Mouse (Mus musculus) frontal cortex, postnatal 25 days (tissue): ENCODE data around the gene Adal.
A peak's percentile ranks its signal among the peaks of the same experiment; 100 is the strongest.
"Not testable (repeated sequence)": the region's sequence is repeated elsewhere in the genome, so short reads cannot be mapped to it uniquely, and the experiment has no call there.

Experiments
- DNase-seq, 2 experiments: peaks; one replicate each; pipeline ENCODE4 v3.0.0; 2022; ENCODE audit warnings: low spot score in 2 of 2

Adal gene

GRCm38 (mm10) chr2:121140018-121140882 lies at the start of gene Adal, which contains the start of gene Lcmt2:
Gene Adal, plus strand, starts transcription at chr2:121140428.
Gene Lcmt2, minus strand, starts transcription at chr2:121140653.
- DNase-seq, result peak; percentile 84 to 87

GRCm38 (mm10) chr2:121102051-121102450 lies 38.2 kb upstream of the Adal start:
- peak; percentile 61 to 65 for DNase-seq

GRCm38 (mm10) chr2:121105940-121106339 lies 34.3 kb upstream of the Adal start:
- DNase-seq, result no peak

- DNase-seq, result no peak
These were observed 30.5 kb upstream of the Adal start, which contains the start of gene Tgm7 for GRCm38 (mm10) chr2:121109695-121110094. Gene Tgm7, minus strand, starts transcription at chr2:121109795.

GRCm38 (mm10) chr2:121115418-121115817 lies 24.8 kb upstream of the Adal start:
- DNase-seq, result no peak

DNA sequence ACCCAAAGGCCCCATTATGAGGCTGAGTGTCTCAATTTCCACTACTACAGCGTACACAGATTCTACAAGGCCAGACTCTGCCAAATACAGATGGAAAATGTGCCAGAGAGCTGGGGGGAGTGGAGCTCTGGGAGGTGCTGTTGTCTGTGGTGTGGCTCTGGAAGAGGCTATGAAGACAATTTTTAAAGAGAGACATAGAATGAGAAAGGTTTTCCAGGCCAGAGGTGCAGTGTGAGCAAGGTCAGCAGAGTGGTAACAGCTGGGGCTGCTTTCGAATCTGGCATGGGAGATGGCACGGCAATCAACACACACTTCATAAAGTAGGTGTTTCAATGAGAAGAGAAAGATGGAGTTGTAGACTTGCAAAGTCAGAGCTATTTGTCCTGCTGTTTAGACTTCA lies 21.0 kb upstream of the Adal start:
- no peak for DNase-seq

GRCm38 (mm10) chr2:121126302-121126701 lies 13.9 kb upstream of the Adal start:
- not testable (repeated sequence) for DNase-seq

- DNase-seq, result no peak
These were observed 12.7 kb upstream of the Adal start for GRCm38 (mm10) chr2:121127536-121127935.

- no peak for DNase-seq
These were observed 11.2 kb upstream of the Adal start for GRCm38 (mm10) chr2:121128865-121129620.

GRCm38 (mm10) chr2:121132822-121133221 lies 7.4 kb upstream of the Adal start:
- no peak for DNase-seq

GRCm38 (mm10) chr2:121137371-121137770 lies 2.9 kb upstream of the Adal start:
- DNase-seq, result no peak

GRCm38 (mm10) chr2:121139266-121140017 lies 786 bp upstream of the Adal start:
- no peak for DNase-seq

DNA sequence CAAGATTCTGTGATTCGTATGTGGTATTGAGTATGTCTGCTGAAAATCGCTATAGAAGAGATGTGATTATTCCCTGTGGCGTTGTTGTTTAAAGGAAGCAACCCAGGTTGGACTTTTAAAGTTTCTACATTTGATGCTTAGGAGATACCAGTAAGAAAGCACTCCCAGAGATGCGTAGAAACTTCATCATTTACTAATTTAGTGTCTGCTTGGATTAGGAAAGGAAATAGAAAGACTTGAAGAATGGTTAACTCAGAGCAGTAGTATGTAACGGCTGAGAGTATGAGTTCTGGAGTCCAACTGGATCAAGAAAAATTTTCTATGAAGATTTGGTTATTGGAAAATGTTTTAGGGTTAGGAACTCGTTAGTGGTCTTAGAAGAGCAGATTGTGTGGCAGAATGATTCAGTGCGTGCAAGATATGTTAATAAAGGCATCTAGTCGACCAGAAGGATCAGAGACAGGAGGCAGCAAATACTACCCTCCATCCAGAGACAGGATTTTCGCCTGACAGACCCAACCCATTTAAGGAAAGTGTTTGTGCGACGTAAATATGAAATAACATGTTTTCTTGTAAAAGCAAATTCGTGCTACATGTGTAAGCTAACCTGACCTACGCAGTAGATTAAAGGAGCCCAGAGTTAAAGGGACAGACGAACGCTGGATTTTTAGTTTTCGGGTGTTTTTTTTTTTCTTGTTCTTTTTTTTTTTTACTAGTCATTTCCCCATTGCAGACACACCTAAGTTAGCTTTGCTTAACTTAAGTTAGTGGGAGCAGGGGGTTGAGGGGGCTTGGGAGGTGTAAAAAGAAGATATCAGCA lies 1.2 kb downstream of the Adal start:
- no peak for DNase-seq

- no peak for DNase-seq
These were observed 2.2 kb downstream of the Adal start for GRCm38 (mm10) chr2:121142415-121142814.

- no peak for DNase-seq
These were observed 9.5 kb downstream of the Adal start for GRCm38 (mm10) chr2:121149679-121150078.

DNA sequence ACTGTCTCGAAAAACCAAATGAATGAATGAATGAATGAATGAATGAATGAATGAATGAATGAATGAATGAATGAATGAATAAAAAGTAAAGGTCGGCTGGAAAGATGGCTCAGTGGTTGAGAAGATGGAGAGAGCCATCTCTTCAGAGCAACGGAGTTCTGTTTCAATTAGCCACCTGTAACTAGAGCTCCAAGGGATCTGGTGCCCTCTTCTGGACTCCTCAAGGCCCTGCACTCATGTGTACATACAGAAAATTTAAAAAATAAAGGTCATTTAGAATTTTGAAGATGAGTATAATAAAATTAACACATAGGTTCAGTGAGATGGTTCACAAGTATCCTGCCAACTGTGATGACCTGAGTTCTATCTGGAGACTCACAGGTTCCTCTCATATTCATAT lies 12.9 kb downstream of the Adal start:
- DNase-seq, result no peak

DNA sequence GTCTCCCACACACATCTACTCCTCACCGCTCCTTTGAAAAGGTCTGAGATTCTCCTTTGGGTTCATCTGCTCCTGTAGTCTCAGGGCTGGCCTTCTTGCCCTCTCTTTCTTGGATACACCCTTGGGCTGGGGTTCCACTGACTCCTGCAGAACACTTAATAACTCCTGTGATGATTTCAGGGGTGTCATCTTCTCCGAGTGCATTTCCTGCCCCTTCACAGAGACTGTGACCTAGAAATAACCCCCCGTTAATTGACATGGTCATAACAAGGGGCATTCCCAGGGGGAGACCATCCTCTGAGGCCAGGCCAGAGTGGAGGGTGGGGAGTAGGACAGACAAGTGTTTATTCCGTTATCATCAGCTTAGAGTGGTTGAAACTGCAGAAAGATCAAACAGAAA lies 28.9 kb downstream of the Adal start:
- no peak for DNase-seq

DNA sequence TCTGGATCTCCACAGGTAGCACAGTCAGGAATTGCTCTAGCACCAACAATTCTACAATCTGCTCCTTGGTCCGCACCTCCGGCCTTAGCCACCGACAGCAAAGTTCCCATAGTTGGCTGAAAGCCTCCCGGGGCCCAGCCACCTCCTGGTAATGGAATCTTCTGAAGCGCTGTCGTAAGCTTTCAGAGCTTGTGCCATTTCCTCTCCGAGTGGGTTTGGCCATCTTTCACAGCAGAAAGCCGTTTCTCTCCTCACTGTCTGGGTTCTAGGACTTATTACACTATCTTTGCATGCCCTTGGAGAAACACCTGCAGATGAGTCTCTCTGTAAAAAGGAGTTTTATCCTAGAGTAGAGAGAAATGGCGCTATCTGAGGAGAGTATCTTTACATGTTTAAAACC lies 29.7 kb downstream of the Adal start:
- no peak for DNase-seq

DNA sequence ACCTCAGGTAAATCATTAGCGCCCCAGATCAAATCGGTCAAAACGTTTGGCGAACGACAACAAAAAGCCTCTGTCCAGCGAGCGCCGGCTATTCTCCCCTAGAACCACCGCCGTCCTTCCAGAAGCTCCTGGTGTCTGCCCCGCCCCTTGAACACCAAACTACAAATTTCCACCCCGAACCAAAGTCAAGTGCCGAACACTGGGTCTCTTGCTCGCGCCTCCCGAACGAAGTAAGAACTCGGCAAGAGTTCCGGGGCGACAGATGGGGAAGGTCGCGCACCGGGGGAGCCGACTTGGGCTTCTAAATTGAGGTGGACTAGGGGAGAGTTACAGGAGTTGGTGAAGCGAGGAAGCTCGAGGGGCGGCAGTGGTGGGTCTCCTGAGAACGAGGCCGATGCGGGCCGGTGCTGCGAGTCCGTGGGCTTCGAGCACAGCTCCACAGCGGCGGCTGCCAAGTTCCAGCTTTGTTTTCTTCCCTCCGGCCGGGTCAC lies 30.3 kb downstream of the Adal start, which contains the start of gene Tubgcp4:
Gene Tubgcp4, plus strand, starts transcription at position 174 of the 491 bp plus-strand sequence.
- DNase-seq, result no peak

GRCm38 (mm10) chr2:121170980-121171742 lies 30.9 kb downstream of the Adal start, which contains the start of gene Zscan29:
Gene Zscan29, minus strand, starts transcription at chr2:121171125.
- DNase-seq, result peak; percentile 61 to 72
